Comparison of ENCODE assay signal across 25 mouse cellular contexts in the genomic region with DNA sequence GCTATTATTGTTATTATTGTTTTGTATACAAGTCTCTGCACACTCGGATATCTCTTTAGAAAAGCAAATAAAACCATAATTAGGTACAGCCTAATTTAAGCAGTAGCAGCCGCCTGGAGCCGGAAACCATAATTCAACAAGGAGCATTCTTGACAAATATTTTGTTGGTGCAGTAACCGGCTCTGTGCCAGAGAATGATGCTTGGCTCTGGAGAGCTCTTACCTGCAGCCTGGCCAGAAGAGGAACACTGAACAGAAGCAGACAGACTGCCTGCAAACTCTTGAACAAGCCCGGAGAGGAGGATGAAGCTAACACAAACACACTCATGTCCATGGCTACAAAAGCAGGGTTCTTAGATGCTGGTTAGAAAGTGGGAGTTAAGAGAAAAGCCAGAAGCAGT.
DNase-seq lines count a peak whose midpoint lies in the region; ATAC-seq and TF ChIP-seq lines count a peak whose summit lies in the region.
"Had no signal": no experiment of that assay in that cellular context is flagged by ENCODE, and none has a peak within 500 bp of the region (broad histone marks: within the 10 kb centered on the region; RNA-seq: fewer than 3 reads in every experiment).

No protein-coding gene starts in this region.

- ATAC-seq in midbrain, postnatal 0 days (ENCODE audit: low FRiP score), result no peak
- ATAC-seq in lung, postnatal 0 days, result no peak
- ATAC-seq in neural tube, embryonic 14.5 days (ENCODE audit: low read depth), result peak; percentile 41
- ATAC-seq: intestine, postnatal 0 days; midbrain, embryonic 13.5 days; Patski had no signal

- intact Hi-C loops in heart, postnatal 36 days (cut with DNase I), result no loop called here

- peak; percentile 33 for DNase-seq in heart, adult 11 months
- no peak for DNase-seq in heart, postnatal 36 days
- peak; percentile 26 for DNase-seq in midbrain, postnatal 0 days (ENCODE audit: low spot score)
- no peak for DNase-seq in midbrain, embryonic 10.5 days (ENCODE audit: low spot score)
- DNase-seq in lung, postnatal 0 days (ENCODE audit: low spot score), result peak; percentile 22
- DNase-seq in layer of hippocampus, adult 8-10 months (ENCODE audit: low spot score in 2 of 2), result no peak
- DNase-seq in testis, postnatal 10 days (ENCODE audit: low spot score), result no peak
- DNase-seq: adrenal gland, postnatal 10 days; cerebellum, adult 18-20 months; cerebellum, postnatal 14 days; gastrocnemius, postnatal 25 days; heart, adult 18-20 months; heart, postnatal 4 days; kidney, postnatal 14 days; right cerebral cortex, postnatal 25 days; thymus, postnatal 4 days had no signal

- WGBS in midbrain, postnatal 0 days, result 83% methylated on average over 5 of the region's 5 CpGs
- 88% methylated on average over 5 of the region's 5 CpGs for WGBS in midbrain, embryonic 10.5 days
- 51% methylated on average over 5 of the region's 5 CpGs for WGBS in lung, postnatal 0 days
- WGBS in neural tube, embryonic 14.5 days, result 44% methylated on average over 5 of the region's 5 CpGs

- no peak for TF ChIP-seq CTCF in midbrain, postnatal 0 days (IDR thresholded peaks at IDR 0.05)
- TF ChIP-seq CTCF in lung, postnatal 0 days (IDR thresholded peaks at IDR 0.05), result no peak

- H3K36me3 ChIP-seq in midbrain, postnatal 0 days (ENCODE audit: insufficient read depth, low read length), result no peaks in the 10 kb centered on the region
- no peaks in the 10 kb centered on the region for H3K36me3 ChIP-seq in midbrain, embryonic 10.5 days
- no peaks in the 10 kb centered on the region for H3K36me3 ChIP-seq in lung, postnatal 0 days (ENCODE audit: insufficient read depth, low read length)
- H3K36me3 ChIP-seq in neural tube, embryonic 14.5 days (ENCODE audit: control insufficient read depth, insufficient read depth, low read length), result no peaks in the 10 kb centered on the region
- H3K36me3 ChIP-seq: forebrain, embryonic 12.5 days; liver, embryonic 15.5 days; midbrain, embryonic 13.5 days; neural tube, embryonic 12.5 days had no signal

- no peak overlapping the region for H3K4me3 ChIP-seq in midbrain, postnatal 0 days (ENCODE audit: low read depth, low read length)
- H3K4me3 ChIP-seq in midbrain, embryonic 10.5 days, result no peak overlapping the region
- no peak overlapping the region for H3K4me3 ChIP-seq in lung, postnatal 0 days (ENCODE audit: low read depth, low read length)
- H3K4me3 ChIP-seq in neural tube, embryonic 14.5 days (ENCODE audit: low read depth, low read length), result no peak overlapping the region
- H3K4me3 ChIP-seq: erythroblast, embryonic 14.5 days; forebrain, embryonic 12.5 days; liver, embryonic 15.5 days; midbrain, embryonic 13.5 days; neural tube, embryonic 12.5 days had no signal

- no peak overlapping the region for H3K9ac ChIP-seq in midbrain, postnatal 0 days (replicated peaks; ENCODE audit: low read length, poor library complexity, severe bottlenecking)
- no peak overlapping the region for H3K9ac ChIP-seq in lung, postnatal 0 days (replicated peaks; ENCODE audit: low read depth)
- H3K9ac ChIP-seq in neural tube, embryonic 14.5 days (replicated peaks; ENCODE audit: low read depth, low read length), result no peak overlapping the region
- H3K9ac ChIP-seq: forebrain, embryonic 12.5 days; liver, embryonic 15.5 days; midbrain, embryonic 13.5 days; neural tube, embryonic 12.5 days had no signal

- TF ChIP-seq EP300 in lung, postnatal 0 days (IDR thresholded peaks at IDR 0.05), result no peak

- H3K27ac ChIP-seq in midbrain, postnatal 0 days (ENCODE audit: low read depth, low read length), result no peak overlapping the region
- H3K27ac ChIP-seq in midbrain, embryonic 10.5 days (replicated peaks), result no peak overlapping the region
- no peak overlapping the region for H3K27ac ChIP-seq in lung, postnatal 0 days (ENCODE audit: low read length)
- H3K27ac ChIP-seq in neural tube, embryonic 14.5 days (ENCODE audit: low read depth, low read length), result no peak overlapping the region
- H3K27ac ChIP-seq: forebrain, embryonic 12.5 days; liver, embryonic 15.5 days; midbrain, embryonic 13.5 days; neural tube, embryonic 12.5 days had no signal

- H3K4me2 ChIP-seq in midbrain, postnatal 0 days (ENCODE audit: low read depth, low read length, poor library complexity, severe bottlenecking), result no peak overlapping the region
- H3K4me2 ChIP-seq in lung, postnatal 0 days (replicated peaks; ENCODE audit: low read depth, low read length), result no peak overlapping the region
- no peak overlapping the region for H3K4me2 ChIP-seq in neural tube, embryonic 14.5 days (ENCODE audit: low read depth, low read length)
- H3K4me2 ChIP-seq: forebrain, embryonic 12.5 days; heart, embryonic 11.5 days; liver, embryonic 15.5 days; midbrain, embryonic 13.5 days; neural tube, embryonic 12.5 days had no signal

- H3K27me3 ChIP-seq in midbrain, postnatal 0 days (ENCODE audit: insufficient read depth, low read length), result no peaks in the 10 kb centered on the region
- H3K27me3 ChIP-seq in midbrain, embryonic 10.5 days (ENCODE audit: low read depth, poor library complexity, severe bottlenecking), result no peaks in the 10 kb centered on the region
- H3K27me3 ChIP-seq in lung, postnatal 0 days (replicated peaks; ENCODE audit: insufficient read depth, low read length), result no peaks in the 10 kb centered on the region
- H3K27me3 ChIP-seq in neural tube, embryonic 14.5 days (ENCODE audit: control insufficient read depth, insufficient read depth, low read length), result no peaks in the 10 kb centered on the region
- H3K27me3 ChIP-seq: liver, embryonic 15.5 days; neural tube, embryonic 12.5 days had no signal

- H3K4me1 ChIP-seq in midbrain, postnatal 0 days (ENCODE audit: insufficient read depth, low read length), result no peaks in the 10 kb centered on the region
- H3K4me1 ChIP-seq in midbrain, embryonic 10.5 days, result peaks cover 6% of the 10 kb centered on the region; the same call in 1 of the 2 replicates
- no peaks in the 10 kb centered on the region for H3K4me1 ChIP-seq in lung, postnatal 0 days (ENCODE audit: insufficient read depth, low read depth, low read length)
- H3K4me1 ChIP-seq in neural tube, embryonic 14.5 days (ENCODE audit: control insufficient read depth, insufficient read depth, low read length), result peaks cover 3% of the 10 kb centered on the region; the same call in 1 of the 2 replicates
- H3K4me1 ChIP-seq: forebrain, embryonic 12.5 days; liver, embryonic 15.5 days; midbrain, embryonic 13.5 days; neural tube, embryonic 12.5 days had no signal

- H3K9me3 ChIP-seq in midbrain, postnatal 0 days (ENCODE audit: low read length), result no peaks in the 10 kb centered on the region
- no peaks in the 10 kb centered on the region for H3K9me3 ChIP-seq in midbrain, embryonic 10.5 days (replicated peaks)
- H3K9me3 ChIP-seq in lung, postnatal 0 days (ENCODE audit: low read length), result no peaks in the 10 kb centered on the region
- H3K9me3 ChIP-seq in neural tube, embryonic 14.5 days (ENCODE audit: control insufficient read depth, low read length), result no peaks in the 10 kb centered on the region
- H3K9me3 ChIP-seq: forebrain, embryonic 12.5 days; liver, embryonic 15.5 days; midbrain, embryonic 13.5 days; neural tube, embryonic 12.5 days had no signal

Comparison
In these comparisons a context has a peak if more than half of its experiments do, and no peak if none do; other contexts are left out.
1. DNase-seq: peak in heart, adult 11 months (single experiment), midbrain, postnatal 0 days (single experiment) and lung, postnatal 0 days (single experiment); none in heart, postnatal 36 days (0 of 2), midbrain, embryonic 10.5 days (single experiment), layer of hippocampus, adult 8-10 months (0 of 2) and testis, postnatal 10 days (single experiment).